Mouse (Mus musculus) liver, embryonic 12.5 days (tissue): ENCODE results near the gene Snw1. TPM values are rescaled to one million over a fixed set of nuclear protein-coding genes. Genes with fewer than 3 reads are reported as not detected.

Source experiments
- microRNA-seq: library from miRNA; unstranded; fragments of <30 nt; microRNA quantifications from one replicate; pipeline ENCODE4, GENCODE M21; 2017
- polyA plus RNA-seq: library from polyadenylated mRNA; unstranded; fragments of >200 nt; fragmentation: Nextera tagmentation; extraction: Ambion mirVana; gene quantifications from 2 replicates; pipeline ENCODE4 v1.2.1, GENCODE M21; 2016

Gene Snw1
- polyA plus RNA-seq, 1 experiment from 2014 or later = 85.6 TPM

Small RNAs within 50 kb of the gene (microRNA-seq; reads per million reads assigned to microRNA genes)
- gene Mir3068 = 50.3 reads per million, percentile 42 among the genes with 10 or more reads in this experiment

Other genes starting within 250 kb of the Snw1 start
- 0.32 and 0.49 TPM in 2 replicates for gene Noxred1, start 233.5 kb downstream of the Snw1 start, polyA plus RNA-seq
- 11.6 and 13.6 TPM in 2 replicates for gene Vipas39, start 206.0 kb downstream of the Snw1 start, polyA plus RNA-seq
- gene Ahsa1, start 205.8 kb downstream of the Snw1 start, polyA plus RNA-seq = 214 and 222 TPM in 2 replicates
- 0.33 and 0.74 TPM in 2 replicates for gene Ism2, start 172.6 kb downstream of the Snw1 start, polyA plus RNA-seq
- gene Sptlc2, start 83.9 kb downstream of the Snw1 start, polyA plus RNA-seq = 34.2 and 39.7 TPM in 2 replicates
- gene Slirp, start 28.4 kb downstream of the Snw1 start, polyA plus RNA-seq = 211 and 219 TPM in 2 replicates
- gene Alkbh1, start 28.3 kb downstream of the Snw1 start, polyA plus RNA-seq = 34.5 and 39.2 TPM in 2 replicates
- not detected in 2 replicates for gene Gm5788, start 22.4 kb upstream of the Snw1 start, polyA plus RNA-seq
- not detected in 2 replicates for gene Gm8300, start 42.0 kb upstream of the Snw1 start, polyA plus RNA-seq
- not detected in 2 replicates for gene Oog1, start 130.4 kb upstream of the Snw1 start, polyA plus RNA-seq
- gene Gm4027, start 146.6 kb upstream of the Snw1 start, polyA plus RNA-seq = not detected in 2 replicates
- not detected in 2 replicates for gene Gm16381, start 172.3 kb upstream of the Snw1 start, polyA plus RNA-seq